ENCODE assay signal across 31 mouse cellular contexts in genomic region chr2:108848051-108848450, GRCm38 (mm10).
"Had no signal": no experiment of that assay in that cellular context is flagged by ENCODE, and none has a peak within 500 bp of the region (broad histone marks: within the 10 kb centered on the region; RNA-seq: fewer than 3 reads in every experiment).

No protein-coding gene starts in this region.

- H3K27ac ChIP-seq: limb, embryonic 10.5 days; limb, embryonic 12.5 days; limb, embryonic 13.5 days; limb, embryonic 15.5 days; liver, embryonic 12.5 days; liver, embryonic 13.5 days; liver, embryonic 14.5 days; liver, embryonic 15.5 days; lung, embryonic 15.5 days; macrophage; midbrain, embryonic 10.5 days; midbrain, embryonic 12.5 days; midbrain, embryonic 13.5 days; midbrain, embryonic 15.5 days had no signal

- H3K9me3 ChIP-seq: limb, embryonic 10.5 days; limb, embryonic 12.5 days; limb, embryonic 15.5 days; liver, embryonic 12.5 days; liver, embryonic 13.5 days; liver, embryonic 15.5 days; lung, embryonic 15.5 days; megakaryocyte, embryonic 14.5 days; midbrain, embryonic 10.5 days; midbrain, embryonic 12.5 days; midbrain, embryonic 13.5 days; midbrain, embryonic 15.5 days had no signal

- ATAC-seq: liver, embryonic 12.5 days; liver, postnatal 0 days; lung, postnatal 0 days; midbrain, embryonic 13.5 days; midbrain, embryonic 15.5 days; midbrain, embryonic 16.5 days had no signal

- H3K27me3 ChIP-seq: limb, embryonic 12.5 days; limb, embryonic 13.5 days; limb, embryonic 15.5 days; liver, embryonic 12.5 days; liver, embryonic 13.5 days; liver, embryonic 15.5 days; lung, embryonic 15.5 days; megakaryocyte, embryonic 14.5 days; midbrain, embryonic 12.5 days; midbrain, embryonic 13.5 days; midbrain, embryonic 15.5 days had no signal

- H3K9ac ChIP-seq: limb, embryonic 12.5 days; limb, embryonic 13.5 days; limb, embryonic 15.5 days; liver, embryonic 12.5 days; liver, embryonic 13.5 days; liver, embryonic 14.5 days; liver, embryonic 15.5 days; liver, postnatal 0 days; lung, embryonic 14.5 days; lung, embryonic 15.5 days; midbrain, embryonic 12.5 days; midbrain, embryonic 13.5 days; midbrain, embryonic 15.5 days had no signal

- H3K4me1 ChIP-seq: limb, embryonic 10.5 days; limb, embryonic 12.5 days; limb, embryonic 13.5 days; limb, embryonic 15.5 days; liver, embryonic 12.5 days; liver, embryonic 13.5 days; liver, embryonic 15.5 days; lung, embryonic 15.5 days; megakaryocyte, embryonic 14.5 days; midbrain, embryonic 12.5 days; midbrain, embryonic 15.5 days had no signal

- H3K36me3 ChIP-seq: limb, embryonic 10.5 days; limb, embryonic 12.5 days; limb, embryonic 13.5 days; limb, embryonic 15.5 days; liver, embryonic 12.5 days; liver, embryonic 13.5 days; liver, embryonic 15.5 days; lung, embryonic 15.5 days; midbrain, embryonic 10.5 days; midbrain, embryonic 12.5 days; midbrain, embryonic 13.5 days; midbrain, embryonic 15.5 days had no signal

- H3K4me2 ChIP-seq: limb, embryonic 12.5 days; limb, embryonic 13.5 days; limb, embryonic 15.5 days; liver, embryonic 11.5 days; liver, embryonic 12.5 days; liver, embryonic 13.5 days; liver, embryonic 15.5 days; lung, embryonic 14.5 days; lung, embryonic 15.5 days; midbrain, embryonic 11.5 days; midbrain, embryonic 12.5 days; midbrain, embryonic 13.5 days; midbrain, embryonic 15.5 days had no signal

- DNase-seq: left cerebral cortex, postnatal 4 days; liver; liver, embryonic 13.5 days; liver, postnatal 0 days; lung, adult 18-20 months; lung, adult 2 months; lung, embryonic 14.5 days; lung, postnatal 10 days; lung, postnatal 14 days; lung, postnatal 36 days; lung, postnatal 4 days; midbrain, embryonic 14.5 days had no signal

- H3K4me3 ChIP-seq: limb, embryonic 10.5 days; limb, embryonic 12.5 days; limb, embryonic 13.5 days; limb, embryonic 15.5 days; liver, embryonic 12.5 days; liver, embryonic 13.5 days; liver, embryonic 15.5 days; lung, embryonic 15.5 days; megakaryocyte, embryonic 14.5 days; midbrain, embryonic 10.5 days; midbrain, embryonic 12.5 days; midbrain, embryonic 13.5 days; midbrain, embryonic 15.5 days; myocyte had no signal
